Mouse (Mus musculus) liver, embryonic 14.5 days (tissue): Measurements from ENCODE around the gene Acer2. TPM values are rescaled to one million over a fixed set of nuclear protein-coding genes. Genes with fewer than 3 reads are reported as not detected.

Experiments
- ATAC-seq: fragments of 200-750 bp; cut with Nextera tagmentation; 2 replicates; pipeline ENCODE4 v1.8.0; 2017; ENCODE audit warnings: moderate number of reproducible peaks, mild to moderate bottlenecking, moderate library complexity; ENCODE audit not compliant: insufficient read depth
- DNase-seq, 3 experiments: peaks; one replicate each; pipeline ENCODE4 v3.0.0-alpha.2; 2012 to 2013; ENCODE audit warnings: low read depth in 3 of 3, low spot score in 3 of 3
- H3K27ac ChIP-seq: fragments of 300-500 bp; sonication (generic); 2 replicates; pipeline ENCODE4 v1.5.1; 2014; ENCODE audit warnings: moderate library complexity, mild to moderate bottlenecking, control low read depth, inconsistent platforms
- H3K27me3 ChIP-seq: fragments of 300-500 bp; sonication (generic); 2 replicates; pipeline ENCODE4 v1.6.1; 2014; ENCODE audit warnings: mild to moderate bottlenecking, low read length, moderate library complexity; ENCODE audit not compliant: control insufficient read depth, insufficient read depth
- H3K36me3 ChIP-seq: fragments of 300-500 bp; sonication (generic); replicated peaks from 2 replicates; pipeline ENCODE4 v1.6.1; 2014; ENCODE audit warnings: low read depth; ENCODE audit not compliant: control insufficient read depth, insufficient read depth
- H3K4me1 ChIP-seq, 2 experiments: fragments of 200-500 bp in 1 of 2; fragments of 300-500 bp in 1 of 2; sonication (generic) in 1 of 2; replicated peaks; 2 replicates each; pipeline ENCODE4 v1.6.1; 2012 to 2014; ENCODE audit warnings: antibody characterized with exemption in 1 of 2, inconsistent platforms in 1 of 2, low read length in 1 of 2; ENCODE audit not compliant: control insufficient read depth in 2 of 2, insufficient read depth in 2 of 2
- H3K4me2 ChIP-seq: fragments of 300-500 bp; sonication (generic); 2 replicates; pipeline ENCODE4 v1.6.1; 2014; ENCODE audit warnings: low read depth, mild to moderate bottlenecking, control low read depth, moderate library complexity
- H3K4me3 ChIP-seq, 2 experiments: fragments of 200-500 bp in 1 of 2; fragments of 300-500 bp in 1 of 2; sonication (generic) in 1 of 2; 2 replicates each; pipeline ENCODE4 v1.5.1; 2012 to 2014; ENCODE audit warnings: low read depth in 2 of 2, low read length in 2 of 2, mild to moderate bottlenecking in 2 of 2, control low read depth in 1 of 2, inconsistent platforms in 1 of 2, moderate library complexity in 1 of 2; ENCODE audit not compliant: insufficient read depth in 1 of 2
- H3K9ac ChIP-seq: fragments of 300-500 bp; sonication (generic); replicated peaks from 2 replicates; pipeline ENCODE4 v1.6.1; 2014; ENCODE audit warnings: mild to moderate bottlenecking, control low read depth, moderate library complexity
- H3K9me3 ChIP-seq: fragments of 300-500 bp; sonication (generic); 2 replicates; pipeline ENCODE4 v1.6.1; 2016; ENCODE audit warnings: low read length, mixed read lengths; ENCODE audit not compliant: control insufficient read depth
- CTCF ChIP-seq: IDR thresholded peaks from 2 replicates; pipeline ENCODE4 v1.5.1; 2016; ENCODE audit warnings: antibody characterized with exemption, low read depth, control low read depth
- EP300 ChIP-seq: IDR thresholded peaks from 2 replicates; pipeline ENCODE4 v1.6.1; 2016; ENCODE audit warnings: antibody characterized with exemption, low read depth
- WGBS: fragments of 180-500 bp; shearing (Covaris S2); extraction: QIAGEN DNeasy Blood & Tissue Kit; methylation state at CpG from one replicate; pipeline ENCODE4 v1.1.7; 2014; ENCODE audit not compliant: insufficient replicate concordance; 5-methylcytosine and 5-hydroxymethylcytosine counted together
- polyA plus RNA-seq, 2 experiments: library from polyadenylated mRNA; depleted of rRNA in 1 of 2; stranded (reverse) in 1 of 2; unstranded in 1 of 2; fragments of >200 nt; fragmentation: Nextera tagmentation in 1 of 2; extraction: Ambion mirVana in 1 of 2; gene quantifications; 2 replicates each; pipeline versions ENCODE4 v1.2.1 to v1.2.3; 2012 to 2014

The Acer2 gene
- polyA plus RNA-seq, 2 experiments, result 2.6 to 4.5 TPM

- H3K4me3 ChIP-seq, result no peak overlapping the region
- no peaks in the 10 kb centered on the region for H3K9me3 ChIP-seq
- H3K27me3 ChIP-seq, result no peaks in the 10 kb centered on the region
- TF ChIP-seq EP300, result no peak
- TF ChIP-seq CTCF, result 0 out of 2 replicates have a peak, but pooled peaks have one; percentile 22
- no peak for DNase-seq
- no peak overlapping the region for H3K27ac ChIP-seq
- H3K9ac ChIP-seq, result no peak overlapping the region
- H3K36me3 ChIP-seq, result no peaks in the 10 kb centered on the region
- peaks cover 0 to 2% of the 10 kb centered on the region in 2 experiments; a peak in 1 of 4 replicates for H3K4me1 ChIP-seq
- WGBS, result 50% methylated on average over 5 of the region's 5 CpGs
- H3K4me2 ChIP-seq, result no peak overlapping the region
- no peak for ATAC-seq
Measured at GRCm38 (mm10) chr4:86953519-86953918, 79.3 kb downstream of the Acer2 start.

DNA sequence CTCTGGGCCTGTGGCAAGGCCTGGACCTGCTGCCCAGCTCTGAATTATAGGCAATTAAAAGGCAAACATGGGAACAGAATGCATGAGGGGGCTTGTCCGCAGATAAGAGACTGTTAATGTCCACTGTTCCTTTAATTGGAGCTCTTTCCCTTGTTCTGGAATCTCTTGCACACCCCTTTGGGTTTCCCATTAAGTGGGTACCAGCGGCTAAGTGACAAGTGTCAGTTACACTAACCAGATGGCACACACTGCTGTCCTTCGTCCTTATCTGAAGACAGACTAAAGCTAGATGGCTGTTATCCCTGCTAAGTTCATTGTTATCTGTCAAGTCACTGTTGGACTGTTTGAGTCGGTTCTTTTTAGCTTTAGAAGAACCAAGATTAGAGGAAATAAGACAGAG lies 81.3 kb downstream of the Acer2 start:
- TF ChIP-seq EP300 (no peak), CTCF (no peak)

DNA sequence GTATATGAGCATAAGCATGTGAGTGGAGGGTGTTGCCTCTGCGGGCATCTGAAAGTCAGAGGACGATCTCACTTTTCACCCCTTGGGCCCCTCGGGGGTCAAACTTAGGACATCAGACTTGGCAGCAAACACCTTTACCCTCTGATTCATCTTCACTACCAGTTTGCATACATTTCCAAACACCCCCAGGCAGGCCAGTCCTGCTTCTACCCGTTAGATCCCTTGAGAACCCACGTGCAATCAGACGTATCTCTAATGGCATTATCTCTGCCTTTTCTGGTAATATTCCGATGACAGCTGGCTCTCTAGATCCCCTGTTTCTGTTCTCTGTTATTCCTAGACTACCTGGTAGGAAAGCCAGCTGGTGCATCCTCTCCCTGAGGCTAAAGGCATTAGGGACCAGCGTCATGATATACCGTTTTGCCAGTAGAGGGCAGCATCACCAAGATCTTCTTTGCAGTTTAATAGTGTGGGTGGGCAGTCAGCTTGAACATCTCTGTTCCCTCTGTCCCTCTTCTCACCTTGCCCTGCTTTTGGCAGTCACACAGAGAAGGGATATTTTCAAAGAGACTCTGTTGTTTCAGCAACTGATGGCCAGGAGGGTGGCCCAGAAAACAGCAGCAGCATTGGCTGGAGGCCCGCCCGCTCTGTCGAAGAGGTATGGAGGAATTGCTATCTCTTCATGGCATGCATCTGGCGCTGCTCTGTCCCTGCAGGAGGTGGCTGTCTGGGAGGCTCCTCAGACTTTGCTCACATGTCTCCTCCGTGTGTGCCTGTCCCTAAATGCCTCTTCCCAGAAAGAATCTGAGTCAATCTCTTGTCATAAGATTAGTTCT lies 83.6 kb downstream of the Acer2 start:
- no peak for DNase-seq
- Histone ChIP-seq H3K4me3 (no peak overlapping the region), H3K9ac (no peak overlapping the region), H3K4me1 (peaks cover 0 to 2% of the 10 kb centered on the region in 2 experiments; a peak in 1 of 4 replicates), H3K4me2 (no peak overlapping the region), H3K27ac (no peak overlapping the region), H3K9me3 (no peaks in the 10 kb centered on the region), H3K27me3 (no peaks in the 10 kb centered on the region), H3K36me3 (no peaks in the 10 kb centered on the region)
- TF ChIP-seq CTCF, result peak; percentile 74
- TF ChIP-seq EP300, result no peak
- no peak for ATAC-seq
- WGBS, result 38% methylated on average over 14 of the region's 14 CpGs

More for the DNA sequence above, 81.3 kb downstream of the Acer2 start:
- DNase-seq (no peak), ATAC-seq (no peak)
- H3K9me3 ChIP-seq, result no peaks in the 10 kb centered on the region
- H3K36me3 ChIP-seq, result no peaks in the 10 kb centered on the region
- peaks cover 0 to 2% of the 10 kb centered on the region in 2 experiments; a peak in 1 of 4 replicates for H3K4me1 ChIP-seq
- H3K9ac ChIP-seq, result no peak overlapping the region
- H3K4me3 ChIP-seq, result no peak overlapping the region
- no peak overlapping the region for H3K27ac ChIP-seq
- no peak overlapping the region for H3K4me2 ChIP-seq
- WGBS, result 28% methylated on average over 4 of the region's 4 CpGs
- no peaks in the 10 kb centered on the region for H3K27me3 ChIP-seq

GRCm38 (mm10) chr4:86977272-86977671 lies 103.1 kb downstream of the Acer2 start:
- Histone ChIP-seq H3K4me1 (no peaks in the 10 kb centered on the region), H3K27ac (no peak overlapping the region), H3K9me3 (no peaks in the 10 kb centered on the region), H3K4me3 (no peak overlapping the region), H3K27me3 (no peaks in the 10 kb centered on the region), H3K9ac (no peak overlapping the region), H3K36me3 (no peaks in the 10 kb centered on the region), H3K4me2 (no peak overlapping the region)
- ATAC-seq (no peak), DNase-seq (no peak)
- WGBS, result 63% methylated on average over 5 of the region's 5 CpGs
- TF ChIP-seq EP300 (no peak), CTCF (no peak)

Other genes starting within 250 kb of the Acer2 start
- 89.7 and 108 TPM in 2 replicates for gene Plin2, start 204.3 kb upstream of the Acer2 start, polyA plus RNA-seq (2012; rRNA removed)
- gene Plin2, start 204.3 kb upstream of the Acer2 start, polyA plus RNA-seq (2014; fragmentation: Nextera tagmentation; extraction: Ambion mirVana), result 159 and 166 TPM in 2 replicates
- gene Dennd4c, start 125.8 kb upstream of the Acer2 start, polyA plus RNA-seq (2012; rRNA removed), result 2.0 and 2.7 TPM in 2 replicates
- 2.1 and 2.4 TPM in 2 replicates for gene Dennd4c, start 125.8 kb upstream of the Acer2 start, polyA plus RNA-seq (2014; fragmentation: Nextera tagmentation; extraction: Ambion mirVana)
- gene Rps6, start 17.0 kb upstream of the Acer2 start, polyA plus RNA-seq (2012; rRNA removed), result 885 and 1,231 TPM in 2 replicates
- 593 and 603 TPM in 2 replicates for gene Rps6, start 17.0 kb upstream of the Acer2 start, polyA plus RNA-seq (2014; fragmentation: Nextera tagmentation; extraction: Ambion mirVana)